Mouse (Mus musculus): ENCODE data around the gene Fmr1. TPM values are rescaled to one million over a fixed set of nuclear protein-coding genes. Genes with fewer than 3 reads are reported as not detected.
"Not testable (repeated sequence)": the region's sequence is repeated elsewhere in the genome, so short reads cannot be mapped to it uniquely, and the experiment has no call there.

The Fmr1 gene
- polyA plus RNA-seq, 1 experiment: 16.4 TPM

- peaks cover 76% of the 10 kb centered on the region for H3K79me2 ChIP-seq (ENCODE audit: control insufficient read depth, insufficient read depth)
- no peak overlapping the region for H3K4me3 ChIP-seq (ENCODE audit: insufficient read depth, poor library complexity, severe bottlenecking)
- H3K79me3 ChIP-seq (ENCODE audit: low read depth): peaks cover 78% of the 10 kb centered on the region
- no peak for TF ChIP-seq MAX (IDR thresholded peaks at IDR 0.05)
- TF ChIP-seq MYOG (IDR thresholded peaks at IDR 0.05; ENCODE audit: control insufficient read depth, extremely low read depth, insufficient read length): no peak
- TF ChIP-seq MYOD1 (IDR thresholded peaks at IDR 0.05; ENCODE audit: control insufficient read depth, insufficient read length, low read depth): no peak
- no peak overlapping the region for H3ac ChIP-seq (ENCODE audit: control insufficient read depth, insufficient read length, low read depth)
- H3K27me3 ChIP-seq (ENCODE audit: control insufficient read depth, insufficient read depth, insufficient read length): no peaks in the 10 kb centered on the region
- no peaks in the 10 kb centered on the region for H3K36me3 ChIP-seq (ENCODE audit: control insufficient read depth, insufficient read depth)
These were observed 6.4 kb downstream of the Fmr1 start for GRCm38 (mm10) chrX:68684706-68685105.

- H3K27me3 ChIP-seq (ENCODE audit: control insufficient read depth, insufficient read depth, insufficient read length); H3K36me3 ChIP-seq (ENCODE audit: control insufficient read depth, insufficient read depth); H3ac ChIP-seq (ENCODE audit: control insufficient read depth, insufficient read length, low read depth); H3K4me3 ChIP-seq (ENCODE audit: insufficient read depth, poor library complexity, severe bottlenecking); H3K79me2 ChIP-seq (ENCODE audit: control insufficient read depth, insufficient read depth): not testable (repeated sequence)
- H3K79me3 ChIP-seq (ENCODE audit: low read depth): peaks cover 15% of the 10 kb centered on the region
These were observed 13.6 kb downstream of the Fmr1 start for GRCm38 (mm10) chrX:68691936-68692335.

GRCm38 (mm10) chrX:68736902-68737301 lies 58.6 kb downstream of the Fmr1 start:
- Histone ChIP-seq H3K36me3 (ENCODE audit: control insufficient read depth, insufficient read depth) (no peaks in the 10 kb centered on the region), H3K79me3 (ENCODE audit: low read depth) (no peaks in the 10 kb centered on the region), H3K79me2 (ENCODE audit: control insufficient read depth, insufficient read depth) (no peaks in the 10 kb centered on the region), H3ac (ENCODE audit: control insufficient read depth, insufficient read length, low read depth) (no peak overlapping the region), H3K4me3 (ENCODE audit: insufficient read depth, poor library complexity, severe bottlenecking) (no peak overlapping the region), H3K27me3 (ENCODE audit: control insufficient read depth, insufficient read depth, insufficient read length) (no peaks in the 10 kb centered on the region)
- TF ChIP-seq MAX (IDR thresholded peaks at IDR 0.05) (no peak), CEBPB (IDR thresholded peaks at IDR 0.05; ENCODE audit: low read depth) (no peak), USF1 (IDR thresholded peaks at IDR 0.05; ENCODE audit: low read depth) (no peak), CTCF (IDR thresholded peaks at IDR 0.05; ENCODE audit: control insufficient read depth, insufficient read depth, insufficient read length) (no peak), MYOD1 (IDR thresholded peaks at IDR 0.05; ENCODE audit: control insufficient read depth, insufficient read length, low read depth) (no peak), MYOG (IDR thresholded peaks at IDR 0.05; ENCODE audit: control insufficient read depth, extremely low read depth, insufficient read length) (no peak), FOSL1 (IDR thresholded peaks at IDR 0.05; ENCODE audit: insufficient read depth, low read length, poor library complexity, severe bottlenecking) (no peak)

- Histone ChIP-seq H3K79me3 (ENCODE audit: low read depth) (no peaks in the 10 kb centered on the region), H3K27me3 (ENCODE audit: control insufficient read depth, insufficient read depth, insufficient read length) (no peaks in the 10 kb centered on the region), H3K79me2 (ENCODE audit: control insufficient read depth, insufficient read depth) (no peaks in the 10 kb centered on the region), H3K4me3 (ENCODE audit: insufficient read depth, poor library complexity, severe bottlenecking) (no peak overlapping the region), H3K36me3 (ENCODE audit: control insufficient read depth, insufficient read depth) (no peaks in the 10 kb centered on the region), H3ac (ENCODE audit: control insufficient read depth, insufficient read length, low read depth) (no peak overlapping the region)
- TF ChIP-seq MAX (IDR thresholded peaks at IDR 0.05) (no peak), FOSL1 (IDR thresholded peaks at IDR 0.05; ENCODE audit: insufficient read depth, low read length, poor library complexity, severe bottlenecking) (no peak), USF1 (IDR thresholded peaks at IDR 0.05; ENCODE audit: low read depth) (no peak), CTCF (IDR thresholded peaks at IDR 0.05; ENCODE audit: control insufficient read depth, insufficient read depth, insufficient read length) (no peak), CEBPB (IDR thresholded peaks at IDR 0.05; ENCODE audit: low read depth) (no peak), MYOG (IDR thresholded peaks at IDR 0.05; ENCODE audit: control insufficient read depth, extremely low read depth, insufficient read length) (no peak), MYOD1 (IDR thresholded peaks at IDR 0.05; ENCODE audit: control insufficient read depth, insufficient read length, low read depth) (no peak)
These were observed 61.7 kb downstream of the Fmr1 start for GRCm38 (mm10) chrX:68740088-68740487.

GRCm38 (mm10) chrX:68761606-68762005 lies 83.3 kb downstream of the Fmr1 start, which contains the start of gene Fmr1nb:
Gene Fmr1nb, plus strand, starts transcription at chrX:68761839.
- Histone ChIP-seq H3K79me2 (ENCODE audit: control insufficient read depth, insufficient read depth) (no peaks in the 10 kb centered on the region), H3K79me3 (ENCODE audit: low read depth) (no peaks in the 10 kb centered on the region), H3K36me3 (ENCODE audit: control insufficient read depth, insufficient read depth) (no peaks in the 10 kb centered on the region), H3K27me3 (ENCODE audit: control insufficient read depth, insufficient read depth, insufficient read length) (no peaks in the 10 kb centered on the region), H3ac (ENCODE audit: control insufficient read depth, insufficient read length, low read depth) (no peak within 1 kb of the TSS), H3K4me3 (ENCODE audit: insufficient read depth, poor library complexity, severe bottlenecking) (no peak within 1 kb of the TSS)
- TF ChIP-seq MAX (IDR thresholded peaks at IDR 0.05): no peak
- no peak for TF ChIP-seq USF1 (IDR thresholded peaks at IDR 0.05; ENCODE audit: low read depth)
- TF ChIP-seq CEBPB (IDR thresholded peaks at IDR 0.05; ENCODE audit: low read depth): no peak
- TF ChIP-seq MYOG (IDR thresholded peaks at IDR 0.05; ENCODE audit: control insufficient read depth, extremely low read depth, insufficient read length): no peak
- no peak for TF ChIP-seq CTCF (IDR thresholded peaks at IDR 0.05; ENCODE audit: control insufficient read depth, insufficient read depth, insufficient read length)

Other genes with a start within 250 kb of the Fmr1 start
- gene Fmr1nb, start 83.3 kb downstream of the Fmr1 start, polyA plus RNA-seq (2012; fragmentation: generic; extraction: Trizol): 0.09 TPM
- 0.23 TPM for gene Gm14698, start 142.6 kb downstream of the Fmr1 start, polyA plus RNA-seq (2012; fragmentation: generic; extraction: Trizol)
- not detected for gene Gm6812, start 214.5 kb downstream of the Fmr1 start, polyA plus RNA-seq (2012; fragmentation: generic; extraction: Trizol)